Mouse (Mus musculus) G1E (cell line): ENCODE data around the gene Gmpr.

Experiments used
- CTCF ChIP-seq: IDR thresholded peaks from 2 replicates; pipeline ENCODE4 v1.5.1; 2012; ENCODE audit warnings: low read depth, low read length, inconsistent platforms, mixed read lengths
- GATA2 ChIP-seq: IDR thresholded peaks from 2 replicates; pipeline ENCODE4 v1.6.1; 2012; ENCODE audit warnings: low read depth, low read length, inconsistent platforms, borderline replicate concordance
- TAL1 ChIP-seq: conservative IDR thresholded peaks from 2 replicates; pipeline ENCODE4 v1.6.1; 2012; ENCODE audit warnings: low read depth, low read length, inconsistent platforms, mixed read lengths

DNA sequence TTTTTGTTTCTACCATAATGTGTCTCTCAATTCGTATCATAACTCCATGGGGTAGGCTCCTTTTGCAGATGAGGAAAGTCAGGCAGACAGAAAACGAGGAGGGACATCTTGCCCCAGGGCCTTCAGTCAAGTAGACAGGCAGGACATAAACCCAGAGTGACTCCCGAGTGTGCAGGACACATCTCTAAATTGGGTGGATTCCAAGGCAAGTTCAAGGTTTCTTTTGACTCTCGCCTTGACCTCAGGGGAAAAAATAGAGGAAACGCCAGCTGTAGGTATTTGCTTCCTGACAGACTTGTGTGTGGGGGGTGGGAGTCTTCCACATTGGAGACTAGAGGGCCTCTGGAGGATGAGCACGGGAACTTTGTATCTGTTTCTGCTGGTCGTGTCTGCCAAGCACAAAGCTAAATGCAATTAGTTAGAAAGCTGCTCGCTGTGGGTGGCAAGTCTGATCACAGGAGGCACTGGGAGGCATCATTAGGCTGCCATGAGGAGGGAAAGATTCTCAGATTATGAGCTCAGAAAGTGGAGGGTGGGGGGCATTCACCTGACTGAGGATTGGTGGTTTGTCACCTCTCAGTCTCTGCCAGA is 7.7 kb downstream of the Gmpr start:
- TF ChIP-seq CTCF (no peak), GATA2 (no peak), TAL1 (no peak)
